Mouse (Mus musculus) midbrain, embryonic 13.5 days (tissue): Measurements from ENCODE around the gene Myo9a. TPM values are rescaled to one million over a fixed set of nuclear protein-coding genes. Genes with fewer than 3 reads are reported as not detected.

Experiments
- ATAC-seq: fragments of 200-750 bp; cut with Nextera tagmentation; 2 replicates; pipeline ENCODE4 v1.8.0; 2017; ENCODE audit warnings: mild to moderate bottlenecking, moderate TSS enrichment, moderate library complexity
- H3K27ac ChIP-seq: fragments of 300-500 bp; sonication (generic); 2 replicates; pipeline ENCODE4 v1.5.1; 2015; ENCODE audit warnings: inconsistent platforms, mild to moderate bottlenecking, moderate library complexity
- H3K27me3 ChIP-seq: fragments of 300-500 bp; sonication (generic); 2 replicates; pipeline ENCODE4 v1.6.1; 2015; ENCODE audit warnings: mild to moderate bottlenecking, inconsistent platforms
- H3K36me3 ChIP-seq: fragments of 300-500 bp; sonication (generic); 2 replicates; pipeline ENCODE4 v1.6.1; 2015; ENCODE audit warnings: mild to moderate bottlenecking, inconsistent platforms
- H3K4me1 ChIP-seq: fragments of 300-500 bp; sonication (generic); replicated peaks from 2 replicates; pipeline ENCODE4 v1.6.1; 2015; ENCODE audit warnings: inconsistent platforms
- H3K4me2 ChIP-seq: fragments of 300-500 bp; sonication (generic); replicated peaks from 2 replicates; pipeline ENCODE4 v1.6.1; 2015; ENCODE audit warnings: moderate library complexity, mild to moderate bottlenecking, inconsistent platforms
- H3K4me3 ChIP-seq: fragments of 300-500 bp; sonication (generic); replicated peaks from 2 replicates; pipeline ENCODE4 v1.5.1; 2015; ENCODE audit warnings: mild to moderate bottlenecking, inconsistent platforms
- H3K9ac ChIP-seq: fragments of 300-500 bp; sonication (generic); replicated peaks from 2 replicates; pipeline ENCODE4 v1.6.1; 2015; ENCODE audit warnings: mild to moderate bottlenecking, inconsistent platforms
- H3K9me3 ChIP-seq: fragments of 300-500 bp; sonication (generic); 2 replicates; pipeline ENCODE4 v1.6.1; 2016; ENCODE audit warnings: mild to moderate bottlenecking, inconsistent platforms
- WGBS: fragments of 180-500 bp; shearing (Covaris S2); methylation state at CpG from one replicate; pipeline ENCODE4 v1.1.7; 2015; 5-methylcytosine and 5-hydroxymethylcytosine counted together
- polyA plus RNA-seq: library from polyadenylated mRNA; unstranded; fragments of >200 nt; fragmentation: Nextera tagmentation; extraction: Ambion mirVana; gene quantifications from 2 replicates; pipeline ENCODE4 v1.2.1, GENCODE M21; 2015

Myo9a gene
- 24.5 and 25.7 TPM in 2 replicates for polyA plus RNA-seq

GRCm38 (mm10) chr9:59750267-59751065 is at the start of gene Myo9a, which contains the start of gene Senp8:
TSS of gene Myo9a (plus strand) at chr9:59750896.
TSS of gene Senp8 (minus strand) at chr9:59750710.
- under 1% methylated on average over 59 of the region's 59 CpGs for WGBS
- Histone ChIP-seq H3K36me3 (no peaks in the 10 kb centered on the region), H3K4me3 (peak within 1 kb of the TSS; percentile 77), H3K27ac (peak within 1 kb of the TSS; percentile 92), H3K27me3 (no peaks in the 10 kb centered on the region), H3K4me2 (peak within 1 kb of the TSS; percentile 69), H3K9me3 (no peaks in the 10 kb centered on the region), H3K4me1 (peaks cover 18% of the 10 kb centered on the region), H3K9ac (peak within 1 kb of the TSS; percentile 92)
- peak; percentile 94 for ATAC-seq

GRCm38 (mm10) chr9:59701094-59701493 is 49.6 kb upstream of the Myo9a start:
- Histone ChIP-seq H3K4me3 (no peak overlapping the region), H3K27me3 (no peaks in the 10 kb centered on the region), H3K36me3 (no peaks in the 10 kb centered on the region), H3K9me3 (no peaks in the 10 kb centered on the region), H3K27ac (no peak overlapping the region), H3K4me1 (no peaks in the 10 kb centered on the region), H3K9ac (no peak overlapping the region), H3K4me2 (no peak overlapping the region)
- ATAC-seq, result no peak
- 82% methylated on average over 7 of the region's 7 CpGs for WGBS

GRCm38 (mm10) chr9:59703099-59703498 is 47.6 kb upstream of the Myo9a start:
- Histone ChIP-seq H3K4me1 (no peaks in the 10 kb centered on the region), H3K9me3 (no peaks in the 10 kb centered on the region), H3K4me3 (no peak overlapping the region), H3K4me2 (no peak overlapping the region), H3K36me3 (no peaks in the 10 kb centered on the region), H3K27ac (no peak overlapping the region), H3K9ac (no peak overlapping the region), H3K27me3 (no peaks in the 10 kb centered on the region)
- WGBS, result 76% methylated on average over 6 of the region's 6 CpGs
- no peak for ATAC-seq

GRCm38 (mm10) chr9:59706850-59707825 is 43.6 kb upstream of the Myo9a start:
- H3K4me1 ChIP-seq, result no peaks in the 10 kb centered on the region
- no peak for ATAC-seq
- H3K4me3 ChIP-seq, result no peak overlapping the region
- no peak overlapping the region for H3K4me2 ChIP-seq
- no peaks in the 10 kb centered on the region for H3K27me3 ChIP-seq
- no peaks in the 10 kb centered on the region for H3K36me3 ChIP-seq
- 75% methylated on average over 10 of the region's 10 CpGs for WGBS
- H3K27ac ChIP-seq, result no peak overlapping the region
- no peak overlapping the region for H3K9ac ChIP-seq
- H3K9me3 ChIP-seq, result no peaks in the 10 kb centered on the region

GRCm38 (mm10) chr9:59709225-59709624 is 41.5 kb upstream of the Myo9a start:
- H3K4me2 ChIP-seq, result no peak overlapping the region
- H3K9ac ChIP-seq, result no peak overlapping the region
- ATAC-seq, result no peak
- H3K27ac ChIP-seq, result no peak overlapping the region
- no peak overlapping the region for H3K4me3 ChIP-seq
- WGBS, result 86% methylated on average over 3 of the region's 3 CpGs
- H3K4me1 ChIP-seq, result no peaks in the 10 kb centered on the region
- no peaks in the 10 kb centered on the region for H3K9me3 ChIP-seq
- no peaks in the 10 kb centered on the region for H3K36me3 ChIP-seq
- H3K27me3 ChIP-seq, result no peaks in the 10 kb centered on the region

GRCm38 (mm10) chr9:59716275-59716898 is 34.3 kb upstream of the Myo9a start:
- no peak for ATAC-seq

GRCm38 (mm10) chr9:59718237-59718636 is 32.5 kb upstream of the Myo9a start:
- Histone ChIP-seq H3K27ac (no peak overlapping the region), H3K36me3 (no peaks in the 10 kb centered on the region), H3K4me2 (no peak overlapping the region), H3K9me3 (no peaks in the 10 kb centered on the region), H3K4me3 (no peak overlapping the region), H3K9ac (no peak overlapping the region), H3K4me1 (peaks cover under 1% of the 10 kb centered on the region), H3K27me3 (no peaks in the 10 kb centered on the region)
- no peak for ATAC-seq
- WGBS, result 87% methylated on average over 4 of the region's 4 CpGs

More at GRCm38 (mm10) chr9:59716275-59716898, 34.3 kb upstream of the Myo9a start:
- no peaks in the 10 kb centered on the region for H3K4me1 ChIP-seq
- H3K4me3 ChIP-seq, result no peak overlapping the region
- H3K9ac ChIP-seq, result no peak overlapping the region
- H3K27ac ChIP-seq, result no peak overlapping the region
- WGBS, result 79% methylated on average over 7 of the region's 7 CpGs
- no peaks in the 10 kb centered on the region for H3K9me3 ChIP-seq
- H3K4me2 ChIP-seq, result no peak overlapping the region
- H3K36me3 ChIP-seq, result no peaks in the 10 kb centered on the region
- no peaks in the 10 kb centered on the region for H3K27me3 ChIP-seq

GRCm38 (mm10) chr9:59721144-59721543 is 29.6 kb upstream of the Myo9a start:
- Histone ChIP-seq H3K4me1 (peaks cover 10% of the 10 kb centered on the region), H3K27me3 (no peaks in the 10 kb centered on the region), H3K4me2 (no peak overlapping the region), H3K9me3 (no peaks in the 10 kb centered on the region), H3K27ac (no peak overlapping the region), H3K4me3 (no peak overlapping the region), H3K9ac (no peak overlapping the region), H3K36me3 (no peaks in the 10 kb centered on the region)
- no peak for ATAC-seq
- WGBS, result 89% methylated on average over 5 of the region's 5 CpGs

GRCm38 (mm10) chr9:59723096-59723657 is 27.5 kb upstream of the Myo9a start:
- 25% methylated on average over 10 of the region's 10 CpGs for WGBS
- Histone ChIP-seq H3K4me2 (peak overlapping the region; percentile 39), H3K4me1 (peaks cover 10% of the 10 kb centered on the region), H3K9me3 (no peaks in the 10 kb centered on the region), H3K9ac (no peak overlapping the region; the same call in 1 of the 2 replicates), H3K36me3 (no peaks in the 10 kb centered on the region), H3K27ac (no peak overlapping the region), H3K27me3 (no peaks in the 10 kb centered on the region), H3K4me3 (no peak overlapping the region)
- peak; percentile 65 for ATAC-seq

- Histone ChIP-seq H3K36me3 (no peaks in the 10 kb centered on the region), H3K4me1 (peaks cover 10% of the 10 kb centered on the region), H3K9me3 (no peaks in the 10 kb centered on the region), H3K27me3 (no peaks in the 10 kb centered on the region), H3K27ac (no peak overlapping the region), H3K4me2 (no peak overlapping the region), H3K9ac (no peak overlapping the region), H3K4me3 (no peak overlapping the region)
- 66% methylated on average over 8 of the region's 8 CpGs for WGBS
- no peak for ATAC-seq
Observed at GRCm38 (mm10) chr9:59723791-59724442, 26.8 kb upstream of the Myo9a start.

GRCm38 (mm10) chr9:59725515-59725914 is 25.2 kb upstream of the Myo9a start:
- Histone ChIP-seq H3K9ac (no peak overlapping the region), H3K27me3 (no peaks in the 10 kb centered on the region), H3K27ac (no peak overlapping the region), H3K4me3 (no peak overlapping the region), H3K4me2 (no peak overlapping the region), H3K9me3 (no peaks in the 10 kb centered on the region), H3K4me1 (peaks cover 10% of the 10 kb centered on the region), H3K36me3 (no peaks in the 10 kb centered on the region)
- WGBS, result 89% methylated on average over 10 of the region's 10 CpGs
- no peak for ATAC-seq
